Mouse (Mus musculus): ENCODE results near the gene Fam196b. TPM values are rescaled to one million over a fixed set of nuclear protein-coding genes. Genes with fewer than 3 reads are reported as not detected.

The Fam196b gene
- polyA plus RNA-seq, 1 experiment from 2014 or later, result 0.86 TPM

DNA sequence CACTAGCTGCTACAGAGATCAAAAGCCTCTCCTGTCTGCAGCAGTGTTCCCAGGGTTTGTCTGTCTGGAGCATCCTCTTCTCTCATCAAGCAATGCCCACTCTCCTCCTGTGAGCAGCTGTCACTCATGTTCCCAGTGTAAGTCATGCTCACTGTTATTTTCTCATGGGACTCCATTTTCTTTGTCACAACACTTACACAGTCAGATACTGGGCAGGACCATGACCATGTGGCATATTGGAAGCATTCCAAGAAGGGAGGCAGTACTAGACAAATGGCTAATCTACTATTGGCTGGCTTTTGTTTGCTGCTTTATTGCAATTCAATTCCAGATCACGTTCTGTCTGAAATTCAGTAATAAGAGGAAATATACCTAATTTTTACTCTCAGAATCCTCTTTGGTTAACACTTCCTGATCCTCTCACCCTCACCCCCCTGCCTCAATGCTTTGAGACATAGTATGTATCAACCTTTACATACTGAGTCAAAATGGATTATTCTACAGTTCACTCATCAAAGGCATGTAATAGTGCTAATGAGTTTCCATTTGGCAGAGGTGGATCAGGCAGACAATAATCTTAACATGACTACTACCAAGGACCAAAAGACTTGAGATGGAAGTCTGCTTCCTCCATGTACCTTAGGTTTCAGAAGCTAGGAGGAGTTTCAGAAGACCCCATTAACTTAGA is 70.5 kb downstream of the Fam196b start:
- H3K4me1 ChIP-seq, result no peaks in the 10 kb centered on the region
- no peaks in the 10 kb centered on the region for H3K36me3 ChIP-seq (replicated peaks)
- no peak overlapping the region for H3K27ac ChIP-seq
- WGBS, result 39% methylated on average over 1 of the region's 1 CpGs
- H3K4me3 ChIP-seq (replicated peaks), result no peak overlapping the region
- peak; percentile 75 for ATAC-seq (ENCODE audit: low FRiP score)
- no peak overlapping the region for H3K4me2 ChIP-seq
- no peak overlapping the region for H3K9ac ChIP-seq
- H3K9me3 ChIP-seq, result no peaks in the 10 kb centered on the region
- H3K27me3 ChIP-seq, result no peaks in the 10 kb centered on the region

DNA sequence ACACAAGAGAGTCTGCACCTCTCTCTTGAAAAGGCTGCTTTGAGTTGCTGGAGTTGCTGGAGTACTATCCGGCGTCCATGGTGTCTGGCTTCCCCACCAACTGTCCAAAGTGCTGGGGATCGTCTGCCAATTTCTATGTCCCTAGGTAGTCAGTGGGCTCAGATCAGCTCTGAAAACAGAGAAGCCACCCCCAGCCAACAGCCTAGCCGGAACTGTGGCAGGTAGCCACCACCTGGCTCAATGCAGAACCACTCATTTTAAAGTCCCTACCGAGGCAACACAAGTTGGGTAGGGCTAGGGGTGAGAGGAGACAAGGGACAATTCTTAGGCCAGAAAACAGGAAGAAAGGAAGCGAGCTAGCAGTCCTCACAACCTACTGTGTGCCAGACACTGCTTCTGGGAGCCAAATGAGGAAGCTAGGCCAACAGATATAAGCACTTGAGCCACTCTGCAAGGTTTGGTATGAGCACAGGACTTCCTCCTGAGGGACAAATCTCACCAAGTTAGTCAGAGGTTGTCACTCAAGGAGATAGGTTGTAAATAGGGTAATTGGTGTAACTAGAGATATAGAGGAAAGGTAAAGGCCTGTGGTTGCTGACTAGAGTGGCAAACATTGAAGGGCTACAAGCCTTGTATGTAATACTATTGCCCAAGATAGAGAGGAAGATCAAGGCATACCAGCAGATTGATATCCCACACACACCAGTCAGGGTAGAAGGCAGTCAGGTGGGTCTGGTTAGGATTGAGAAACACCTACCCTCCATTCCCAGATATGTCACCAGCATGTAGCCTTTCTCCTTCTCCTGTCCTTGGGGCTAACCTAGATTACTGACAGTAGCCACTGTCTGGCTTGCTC is 74.9 kb downstream of the Fam196b start:
- H3K27ac ChIP-seq, result no peak overlapping the region
- no peaks in the 10 kb centered on the region for H3K36me3 ChIP-seq (replicated peaks)
- ATAC-seq (ENCODE audit: low FRiP score), result no peak
- H3K9me3 ChIP-seq, result no peaks in the 10 kb centered on the region
- H3K9ac ChIP-seq, result no peak overlapping the region
- H3K4me1 ChIP-seq, result no peaks in the 10 kb centered on the region
- H3K4me3 ChIP-seq (replicated peaks), result no peak overlapping the region
- WGBS, result 82% methylated on average over 6 of the region's 6 CpGs
- no peak overlapping the region for H3K4me2 ChIP-seq
- H3K27me3 ChIP-seq, result no peaks in the 10 kb centered on the region

DNA sequence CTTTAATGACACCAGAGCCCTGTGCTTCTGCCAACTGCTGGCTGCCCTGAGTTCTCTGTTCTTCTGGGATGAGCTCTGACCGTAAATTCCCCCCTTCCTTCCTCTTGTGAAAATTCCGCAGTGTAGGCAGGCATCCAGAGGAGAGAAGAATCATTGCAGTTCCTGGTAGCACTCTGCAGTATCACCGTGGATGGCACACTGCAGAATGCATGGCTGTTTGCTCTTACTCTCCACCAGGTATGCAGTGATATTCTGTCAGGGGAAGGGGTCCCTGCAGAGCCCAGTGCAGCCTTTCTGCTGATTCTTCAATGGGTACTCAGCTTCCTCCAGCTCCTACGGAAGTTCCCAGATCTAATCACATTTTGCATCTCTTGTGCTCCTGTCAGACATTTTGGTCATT is 77.5 kb downstream of the Fam196b start:
- H3K27ac ChIP-seq, result no peak overlapping the region
- no peaks in the 10 kb centered on the region for H3K27me3 ChIP-seq
- no peaks in the 10 kb centered on the region for H3K9me3 ChIP-seq
- no peaks in the 10 kb centered on the region for H3K36me3 ChIP-seq (replicated peaks)
- no peak overlapping the region for H3K4me3 ChIP-seq (replicated peaks)
- no peaks in the 10 kb centered on the region for H3K4me1 ChIP-seq
- 61% methylated on average over 4 of the region's 4 CpGs for WGBS
- no peak for ATAC-seq (ENCODE audit: low FRiP score)
- H3K9ac ChIP-seq, result no peak overlapping the region
- H3K4me2 ChIP-seq, result no peak overlapping the region

DNA sequence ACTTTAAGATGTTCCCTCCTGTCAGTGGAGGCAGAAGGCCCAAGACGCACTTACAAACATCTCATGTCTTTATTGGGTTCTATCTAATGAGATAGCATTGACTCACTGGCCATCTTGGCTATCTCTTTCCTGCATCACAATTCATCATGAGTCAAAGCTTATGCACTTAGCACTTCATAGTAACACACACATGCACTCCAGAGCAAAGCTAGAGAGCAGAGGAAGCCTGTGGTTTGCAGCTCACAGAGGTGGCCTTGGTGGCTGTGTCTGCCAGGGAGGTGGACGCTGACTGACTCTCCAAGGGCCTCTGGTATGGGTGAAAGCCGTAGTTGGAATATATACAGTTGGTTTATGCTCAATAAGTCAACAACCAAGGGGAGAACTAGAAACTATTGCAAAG is 81.2 kb downstream of the Fam196b start:
- no peaks in the 10 kb centered on the region for H3K27me3 ChIP-seq
- ATAC-seq (ENCODE audit: low FRiP score), result no peak
- 95% methylated on average over 3 of the region's 3 CpGs for WGBS

DNA sequence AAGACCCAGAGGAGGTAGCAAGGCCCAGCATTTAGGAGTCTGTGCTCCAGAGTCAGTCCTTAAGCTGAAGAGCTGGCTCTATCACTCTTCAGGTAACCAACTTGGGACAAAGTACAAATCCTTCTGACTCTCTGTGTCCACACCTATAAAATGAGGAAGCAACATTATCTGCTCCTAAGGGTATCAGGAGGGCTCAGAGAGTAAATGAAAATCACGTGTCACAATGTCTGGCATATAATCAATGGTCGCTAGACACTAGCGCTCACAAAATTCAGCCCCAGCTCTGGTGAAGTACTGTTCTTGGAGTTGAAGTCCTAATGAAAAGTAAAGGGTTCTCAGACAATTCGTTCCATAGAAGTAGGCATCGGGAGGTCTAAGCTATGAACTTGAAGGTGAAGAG is 83.0 kb downstream of the Fam196b start:
- H3K4me2 ChIP-seq, result no peak overlapping the region
- no peaks in the 10 kb centered on the region for H3K4me1 ChIP-seq
- no peak overlapping the region for H3K9ac ChIP-seq
- no peaks in the 10 kb centered on the region for H3K27me3 ChIP-seq
- no peaks in the 10 kb centered on the region for H3K36me3 ChIP-seq (replicated peaks)
- ATAC-seq (ENCODE audit: low FRiP score), result no peak
- H3K9me3 ChIP-seq, result no peaks in the 10 kb centered on the region
- 97% methylated on average over 5 of the region's 5 CpGs for WGBS
- no peak overlapping the region for H3K27ac ChIP-seq
- H3K4me3 ChIP-seq (replicated peaks), result no peak overlapping the region

More for the DNA sequence above, 81.2 kb downstream of the Fam196b start:
- Histone ChIP-seq H3K36me3 (replicated peaks) (no peaks in the 10 kb centered on the region), H3K27ac (no peak overlapping the region), H3K4me3 (replicated peaks) (no peak overlapping the region), H3K9me3 (no peaks in the 10 kb centered on the region), H3K9ac (no peak overlapping the region), H3K4me2 (no peak overlapping the region), H3K4me1 (no peaks in the 10 kb centered on the region)

DNA sequence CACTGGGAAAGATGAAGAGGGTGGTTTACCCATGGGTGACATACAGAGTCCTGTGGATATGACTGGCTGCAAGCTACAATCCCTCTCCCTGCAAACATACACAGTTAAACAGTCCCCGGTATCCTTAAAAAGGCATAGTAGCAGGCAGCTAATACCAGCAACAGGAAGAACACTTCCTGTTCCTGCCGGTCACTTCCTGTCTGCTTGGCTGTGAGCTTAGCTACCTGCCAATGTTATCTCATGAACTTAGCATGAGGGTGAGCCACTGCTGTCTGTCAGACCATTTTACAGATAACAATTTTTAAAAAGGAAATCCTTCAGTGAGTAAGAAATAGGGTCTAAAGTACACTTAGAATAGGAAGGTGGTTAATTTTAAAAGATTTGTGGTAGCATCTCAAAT is 83.9 kb downstream of the Fam196b start:
- no peak overlapping the region for H3K9ac ChIP-seq
- H3K9me3 ChIP-seq, result no peaks in the 10 kb centered on the region
- ATAC-seq (ENCODE audit: low FRiP score), result no peak
- no peaks in the 10 kb centered on the region for H3K36me3 ChIP-seq (replicated peaks)
- 93% methylated on average over 2 of the region's 2 CpGs for WGBS
- H3K27me3 ChIP-seq, result no peaks in the 10 kb centered on the region
- H3K27ac ChIP-seq, result no peak overlapping the region
- H3K4me1 ChIP-seq, result no peaks in the 10 kb centered on the region; the same call in 1 of the 2 replicates
- no peak overlapping the region for H3K4me3 ChIP-seq (replicated peaks)
- H3K4me2 ChIP-seq, result no peak overlapping the region

DNA sequence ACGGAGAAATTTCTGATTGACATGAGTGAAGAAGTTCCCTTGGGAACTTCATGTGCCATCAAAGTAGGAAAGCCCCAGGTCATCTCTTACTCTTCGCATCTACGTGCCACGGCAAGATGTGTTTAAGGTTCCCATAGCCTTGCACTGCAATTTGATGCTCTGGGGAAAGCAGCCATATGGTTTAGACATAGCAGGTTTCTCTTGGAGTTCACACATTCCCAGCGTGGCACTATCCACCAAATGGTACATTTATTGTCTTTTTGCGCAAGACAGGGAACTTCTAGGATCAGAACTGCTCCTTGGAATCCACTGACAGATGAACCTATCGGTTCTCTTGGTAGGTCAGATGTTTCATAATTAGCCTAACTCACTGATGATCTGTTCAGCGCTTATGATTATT is 86.7 kb downstream of the Fam196b start:
- no peak overlapping the region for H3K9ac ChIP-seq
- 86% methylated on average over 8 of the region's 8 CpGs for WGBS
- H3K27ac ChIP-seq, result no peak overlapping the region
- no peak for ATAC-seq (ENCODE audit: low FRiP score)
- H3K36me3 ChIP-seq (replicated peaks), result no peaks in the 10 kb centered on the region
- no peak overlapping the region for H3K4me3 ChIP-seq (replicated peaks)
- no peaks in the 10 kb centered on the region for H3K9me3 ChIP-seq
- H3K4me1 ChIP-seq, result no peaks in the 10 kb centered on the region; the same call in 1 of the 2 replicates
- H3K4me2 ChIP-seq, result no peak overlapping the region
- H3K27me3 ChIP-seq, result no peaks in the 10 kb centered on the region

DNA sequence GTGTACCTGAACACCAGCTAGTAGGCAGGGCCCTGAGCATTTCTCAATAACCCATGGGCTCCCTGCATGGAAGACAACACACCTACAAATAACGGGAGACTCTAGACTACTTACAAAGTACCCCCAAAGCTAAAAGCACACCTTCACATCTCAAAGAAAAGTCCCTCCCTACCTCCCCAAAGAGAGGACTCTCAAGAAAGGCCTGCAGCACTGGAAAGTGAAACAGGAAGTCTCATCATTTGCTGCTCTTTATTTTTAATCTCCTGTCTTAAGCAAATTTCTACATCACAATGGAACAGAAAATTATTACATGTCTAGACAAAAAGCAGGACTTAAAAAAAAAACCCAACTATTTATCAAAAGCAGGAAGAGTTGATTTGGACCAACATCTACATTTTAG is 90.7 kb downstream of the Fam196b start:
- Histone ChIP-seq H3K27ac (no peak overlapping the region), H3K27me3 (no peaks in the 10 kb centered on the region), H3K9me3 (no peaks in the 10 kb centered on the region), H3K4me1 (peaks cover 13% of the 10 kb centered on the region), H3K4me3 (replicated peaks) (no peak overlapping the region), H3K36me3 (replicated peaks) (no peaks in the 10 kb centered on the region), H3K9ac (no peak overlapping the region), H3K4me2 (no peak overlapping the region)
- WGBS, result 86% methylated on average over 1 of the region's 1 CpGs
- ATAC-seq (ENCODE audit: low FRiP score), result no peak

DNA sequence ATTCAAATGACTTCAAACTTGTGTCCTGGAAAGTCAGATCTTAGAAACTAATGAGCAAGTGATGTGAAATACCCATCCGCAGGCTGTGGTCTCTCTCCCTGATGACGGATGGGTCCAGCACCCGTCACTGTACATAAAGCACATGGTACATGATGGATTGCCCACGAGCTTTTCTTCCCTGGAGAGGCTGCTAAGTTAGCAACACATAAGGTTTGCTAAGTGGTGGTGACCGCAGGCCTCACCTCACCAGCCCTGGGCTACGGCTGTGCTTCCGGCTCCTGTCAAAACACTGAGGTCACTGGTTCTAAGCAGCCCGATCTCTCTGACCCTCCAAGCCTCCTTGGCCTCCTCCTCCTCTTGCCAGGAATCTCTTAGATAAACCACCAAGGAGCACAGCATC is 91.7 kb downstream of the Fam196b start:
- Histone ChIP-seq H3K9me3 (no peaks in the 10 kb centered on the region), H3K4me1 (peaks cover 13% of the 10 kb centered on the region), H3K27ac (no peak overlapping the region), H3K27me3 (no peaks in the 10 kb centered on the region), H3K4me2 (no peak overlapping the region), H3K9ac (no peak overlapping the region), H3K36me3 (replicated peaks) (no peaks in the 10 kb centered on the region), H3K4me3 (replicated peaks) (no peak overlapping the region)
- ATAC-seq (ENCODE audit: low FRiP score), result no peak
- WGBS, result 73% methylated on average over 8 of the region's 8 CpGs

DNA sequence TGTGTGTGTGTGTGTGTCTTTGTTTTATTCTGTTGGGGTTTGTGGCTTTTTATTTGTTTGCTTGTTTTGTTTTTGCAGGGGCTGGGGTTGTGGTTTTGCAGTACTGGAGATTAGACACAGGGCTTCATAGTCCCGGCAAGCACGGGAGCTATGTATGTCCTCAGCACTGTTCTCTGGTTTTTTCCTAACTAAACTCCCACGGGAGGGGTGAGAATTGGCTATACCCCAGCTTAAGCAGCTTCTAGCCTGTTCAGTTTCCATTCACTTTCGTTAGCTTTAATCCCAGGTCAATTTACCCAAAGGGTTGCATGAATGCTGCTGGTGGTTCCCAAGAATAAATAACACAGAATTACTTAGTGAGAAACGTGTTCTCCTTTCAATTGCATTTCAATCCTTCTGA is 92.2 kb downstream of the Fam196b start:
- H3K4me3 ChIP-seq (replicated peaks), result no peak overlapping the region
- H3K4me2 ChIP-seq, result no peak overlapping the region
- no peak overlapping the region for H3K27ac ChIP-seq
- no peaks in the 10 kb centered on the region; the same call in 1 of the 2 replicates for H3K27me3 ChIP-seq
- no peak for ATAC-seq (ENCODE audit: low FRiP score)
- no peaks in the 10 kb centered on the region for H3K36me3 ChIP-seq (replicated peaks)
- H3K9ac ChIP-seq, result no peak overlapping the region
- H3K4me1 ChIP-seq, result peaks cover 13% of the 10 kb centered on the region
- 32% methylated on average over 5 of the region's 5 CpGs for WGBS
- no peaks in the 10 kb centered on the region for H3K9me3 ChIP-seq

DNA sequence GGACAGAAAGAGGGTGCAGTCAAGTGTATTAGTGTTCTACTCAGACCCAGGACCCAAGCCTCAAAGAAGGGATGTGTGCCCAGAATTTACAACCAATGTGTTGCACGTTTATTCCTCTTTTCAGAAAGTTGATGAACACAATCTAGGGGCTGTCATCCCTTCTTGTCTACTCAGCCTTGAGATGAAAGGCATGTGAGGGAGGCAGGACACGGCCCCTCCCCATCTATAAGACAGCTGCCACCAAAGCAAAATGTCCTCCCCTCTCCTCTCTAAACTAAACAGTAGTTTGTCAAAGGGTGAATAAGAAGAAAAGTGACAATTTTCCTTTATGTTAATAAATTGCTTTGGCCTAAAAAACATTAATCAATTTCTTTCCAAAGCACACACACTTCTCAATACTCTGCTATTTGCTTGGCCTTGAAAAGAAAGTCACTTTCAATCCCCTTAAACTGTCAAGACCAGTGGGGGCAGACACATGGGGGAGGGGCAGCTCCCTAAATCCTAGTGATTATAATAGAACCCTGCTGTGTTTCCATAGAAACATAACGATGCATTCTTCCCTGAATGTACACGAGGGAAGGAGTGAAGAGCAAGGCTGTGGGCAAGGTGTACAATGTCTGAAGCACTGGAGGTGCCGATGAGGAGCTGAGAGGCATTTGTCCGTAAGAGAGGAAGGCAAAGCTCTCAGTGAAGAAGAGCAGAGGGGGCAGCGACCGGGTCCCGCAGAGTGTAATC is 101.4 kb downstream of the Fam196b start:
- 0 out of 2 replicates have a peak overlapping the region, but pooled peaks have one; percentile 3 for H3K27ac ChIP-seq
- peaks cover 17% of the 10 kb centered on the region for H3K4me1 ChIP-seq
- no peak overlapping the region for H3K4me3 ChIP-seq (replicated peaks)
- ATAC-seq (ENCODE audit: low FRiP score), result peak; percentile 78
- H3K9ac ChIP-seq, result no peak overlapping the region
- WGBS, result 23% methylated on average over 9 of the region's 9 CpGs
- 0 out of 2 replicates have a peak overlapping the region, but pooled peaks have one; percentile 17 for H3K4me2 ChIP-seq
- no peaks in the 10 kb centered on the region for H3K36me3 ChIP-seq (replicated peaks)
- no peaks in the 10 kb centered on the region for H3K9me3 ChIP-seq
- H3K27me3 ChIP-seq, result no peaks in the 10 kb centered on the region; the same call in 1 of the 2 replicates

DNA sequence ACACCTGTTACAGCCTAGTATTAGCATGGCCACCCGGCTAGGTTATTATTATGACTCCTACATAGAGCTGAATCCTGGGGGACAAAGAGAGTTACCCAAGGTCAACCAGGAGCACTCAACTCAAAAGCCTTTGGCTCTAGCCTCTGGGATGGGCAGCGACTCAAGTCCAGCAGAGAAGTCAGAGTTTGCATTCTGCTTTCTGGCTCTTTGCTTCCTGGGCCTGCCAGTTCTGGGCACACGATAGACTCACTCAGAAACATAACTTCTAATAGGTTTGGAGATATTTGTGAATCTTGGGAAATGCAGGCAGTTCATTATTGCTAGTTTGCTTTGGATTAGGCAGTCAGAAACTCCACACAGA is 102.0 kb downstream of the Fam196b start:
- Histone ChIP-seq H3K27me3 (no peaks in the 10 kb centered on the region; the same call in 1 of the 2 replicates), H3K4me1 (peaks cover 17% of the 10 kb centered on the region), H3K9ac (no peak overlapping the region), H3K4me2 (no peak overlapping the region), H3K4me3 (replicated peaks) (no peak overlapping the region), H3K36me3 (replicated peaks) (no peaks in the 10 kb centered on the region), H3K27ac (0 out of 2 replicates have a peak overlapping the region, but pooled peaks have one; percentile 3), H3K9me3 (no peaks in the 10 kb centered on the region)
- WGBS, result 63% methylated on average over 3 of the region's 3 CpGs
- ATAC-seq (ENCODE audit: low FRiP score), result no peak

All from forebrain, embryonic 12.5 days (tissue).